Mouse (Mus musculus) adrenal gland, postnatal 14 days (tissue): ENCODE measurements around the gene Dgcr8. TPM values are rescaled to one million over a fixed set of nuclear protein-coding genes. Genes with fewer than 3 reads are reported as not detected.

ENCODE experiments used
- DNase-seq: peaks from one replicate; pipeline ENCODE4 v3.0.0; 2021; ENCODE audit warnings: mixed read lengths
- microRNA-seq, 2 experiments: library from miRNA; unstranded; fragments of <30 nt; microRNA quantifications; one replicate each; pipeline ENCODE4 v1.2.0; 2021
- total RNA-seq: library from RNA; stranded (reverse); gene quantifications from 2 replicates; pipeline ENCODE4 v1.2.3, GENCODE M21; 2021

The Dgcr8 gene
- total RNA-seq, 1 experiment from 2014 or later = 32.9 TPM

GRCm38 (mm10) chr16:18220856-18221542, 68.0 kb downstream of the Dgcr8 start:
- no peak for DNase-seq

GRCm38 (mm10) chr16:18220001-18220400, 69.0 kb downstream of the Dgcr8 start:
- peak; percentile 76 for DNase-seq

GRCm38 (mm10) chr16:18218580-18218996, 70.5 kb downstream of the Dgcr8 start:
- no peak for DNase-seq

- no peak for DNase-seq
These were observed 71.5 kb downstream of the Dgcr8 start, which contains the start of gene Ccdc188 for GRCm38 (mm10) chr16:18217579-18217978. Ccdc188 (plus strand) TSS chr16:18217879.

- DNase-seq = no peak
These were observed 74.2 kb downstream of the Dgcr8 start for GRCm38 (mm10) chr16:18214858-18215257.

- no peak for DNase-seq
These were observed 75.4 kb downstream of the Dgcr8 start for GRCm38 (mm10) chr16:18213689-18214088.

- DNase-seq = peak; percentile 90
These were observed 77.5 kb downstream of the Dgcr8 start for GRCm38 (mm10) chr16:18211417-18212171.

GRCm38 (mm10) chr16:18210701-18211416, 78.2 kb downstream of the Dgcr8 start:
- DNase-seq = peak; percentile 82

Small RNA genes lying within 50 kb of the gene (microRNA-seq; reads per million reads assigned to microRNA genes)
- gene Gm24572 (0.38 to 0.85 reads per million in 2 experiments), gene Mir1306 (128 to 193 reads per million in 2 experiments), gene Mir185 (1,108 to 1,316 reads per million in 2 experiments)

Other genes starting within 250 kb of the Dgcr8 start
- gene Dgcr6, start 236.4 kb downstream of the Dgcr8 start, total RNA-seq = 55.3 and 58.7 TPM in 2 replicates
- 37.6 and 37.9 TPM in 2 replicates for gene Prodh, start 199.0 kb downstream of the Dgcr8 start, total RNA-seq
- gene Rtn4r, start 161.6 kb downstream of the Dgcr8 start, total RNA-seq = 0.33 and 0.86 TPM in 2 replicates
- gene Ccdc188, start 71.4 kb downstream of the Dgcr8 start, total RNA-seq = not detected in 2 replicates
- gene Zdhhc8, start 54.1 kb downstream of the Dgcr8 start, total RNA-seq = 18.6 and 22.0 TPM in 2 replicates
- gene Trmt2a, start 40.6 kb downstream of the Dgcr8 start, total RNA-seq = 41.0 and 47.0 TPM in 2 replicates
- 139 and 155 TPM in 2 replicates for gene Ranbp1, start 40.5 kb downstream of the Dgcr8 start, total RNA-seq
- not detected in 2 replicates for gene Gm49776, start 30.9 kb downstream of the Dgcr8 start, total RNA-seq
- 30.2 and 30.5 TPM in 2 replicates for gene Tango2, start 58.9 kb upstream of the Dgcr8 start, total RNA-seq
- gene Arvcf, start 58.9 kb upstream of the Dgcr8 start, total RNA-seq = 30.0 and 30.2 TPM in 2 replicates
- 66.4 and 66.5 TPM in 2 replicates for gene Txnrd2, start 137.1 kb upstream of the Dgcr8 start, total RNA-seq
- gene Comt, start 137.6 kb upstream of the Dgcr8 start, total RNA-seq = 117 and 147 TPM in 2 replicates
- gene Gnb1l, start 209.5 kb upstream of the Dgcr8 start, total RNA-seq = 5.7 and 6.4 TPM in 2 replicates
- gene Rtl10, start 209.7 kb upstream of the Dgcr8 start, total RNA-seq = 4.4 and 5.8 TPM in 2 replicates